Mouse (Mus musculus) cerebellum, adult 18-20 months (tissue): Measurements from ENCODE around the gene Grik1.

Experiments used
- DNase-seq, 2 experiments: peaks; one replicate each; pipeline ENCODE4 v3.0.0; 2021

Gene Grik1

DNA sequence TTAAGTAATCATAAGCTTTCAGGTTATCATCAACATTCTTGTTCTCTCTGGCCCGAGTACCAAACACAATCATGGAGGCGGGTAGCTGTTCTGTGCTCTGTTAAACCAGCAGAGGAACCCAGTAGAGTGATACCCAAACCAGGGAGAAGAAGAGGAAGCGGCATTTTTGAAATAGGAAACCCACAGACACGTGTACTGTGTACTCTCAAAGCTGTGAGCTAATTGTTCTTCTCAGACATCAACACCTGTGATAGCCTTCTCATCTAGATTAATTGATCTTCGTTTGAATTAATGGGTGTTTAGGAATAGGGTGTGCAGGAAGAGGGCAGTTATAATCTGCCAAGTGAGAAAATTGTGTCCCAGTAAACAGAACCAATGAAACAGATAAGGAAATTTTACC lies 333.9 kb downstream of the Grik1 start:
- DNase-seq: no peak

DNA sequence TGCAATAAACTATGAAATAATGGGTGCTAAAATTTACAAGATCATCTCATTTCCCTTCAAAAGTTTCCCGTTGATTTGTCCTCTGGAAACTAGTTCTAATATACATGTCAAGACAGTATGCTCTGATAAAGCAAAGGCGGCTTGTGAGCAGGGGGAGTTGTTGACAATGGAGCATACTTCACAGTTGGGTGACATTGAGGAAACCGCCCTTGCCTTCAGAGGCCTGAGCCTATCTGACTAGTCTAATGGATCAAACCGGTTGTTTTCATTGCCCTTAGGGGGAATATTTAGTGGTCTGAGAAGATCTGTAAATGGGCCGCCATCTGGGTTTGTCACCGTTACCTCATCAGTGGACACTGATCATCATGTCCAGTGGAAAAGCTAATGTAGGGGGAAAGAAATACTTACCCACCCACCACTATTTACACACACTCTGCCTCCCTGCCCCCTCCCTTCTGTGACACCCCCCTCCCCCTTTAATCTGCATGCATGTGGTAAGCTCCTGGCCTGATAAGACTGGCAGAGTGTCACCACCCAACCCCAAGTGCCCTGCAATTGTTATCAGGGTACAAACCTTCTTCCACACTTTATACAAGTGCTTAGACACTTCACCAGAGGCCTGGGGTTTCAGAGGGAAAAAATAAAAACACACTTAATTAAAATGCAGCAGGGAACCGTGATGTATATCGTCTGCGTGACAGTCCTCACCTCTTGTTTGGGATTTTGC lies 335.2 kb downstream of the Grik1 start:
- no peak for DNase-seq

- DNase-seq: no peak
Observed at GRCm38 (mm10) chr16:87953176-87953575, 336.9 kb downstream of the Grik1 start.

- no peak for DNase-seq
Observed at GRCm38 (mm10) chr16:87949881-87950280, 340.2 kb downstream of the Grik1 start.

DNA sequence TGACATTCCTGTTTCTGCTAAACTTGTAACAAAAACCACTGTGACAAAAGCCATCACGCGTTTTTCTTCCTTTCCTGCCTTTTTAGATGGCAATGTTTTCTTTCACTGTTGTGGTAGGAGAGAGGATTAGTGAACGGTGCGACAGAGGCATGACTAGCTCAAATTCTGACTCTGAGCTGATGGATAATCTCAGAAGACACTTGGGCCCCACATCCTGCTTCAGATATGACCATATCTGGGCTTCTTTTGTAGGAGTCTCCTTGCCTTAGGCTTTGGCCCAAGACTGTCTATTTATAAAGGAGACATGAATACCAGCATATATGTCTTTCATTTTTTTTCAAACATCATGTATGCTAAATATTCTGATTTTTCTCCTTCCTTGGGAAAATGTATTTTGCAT lies 341.9 kb downstream of the Grik1 start:
- DNase-seq: no peak

- no peak for DNase-seq
Observed at GRCm38 (mm10) chr16:87944318-87944717, 345.7 kb downstream of the Grik1 start.

DNA sequence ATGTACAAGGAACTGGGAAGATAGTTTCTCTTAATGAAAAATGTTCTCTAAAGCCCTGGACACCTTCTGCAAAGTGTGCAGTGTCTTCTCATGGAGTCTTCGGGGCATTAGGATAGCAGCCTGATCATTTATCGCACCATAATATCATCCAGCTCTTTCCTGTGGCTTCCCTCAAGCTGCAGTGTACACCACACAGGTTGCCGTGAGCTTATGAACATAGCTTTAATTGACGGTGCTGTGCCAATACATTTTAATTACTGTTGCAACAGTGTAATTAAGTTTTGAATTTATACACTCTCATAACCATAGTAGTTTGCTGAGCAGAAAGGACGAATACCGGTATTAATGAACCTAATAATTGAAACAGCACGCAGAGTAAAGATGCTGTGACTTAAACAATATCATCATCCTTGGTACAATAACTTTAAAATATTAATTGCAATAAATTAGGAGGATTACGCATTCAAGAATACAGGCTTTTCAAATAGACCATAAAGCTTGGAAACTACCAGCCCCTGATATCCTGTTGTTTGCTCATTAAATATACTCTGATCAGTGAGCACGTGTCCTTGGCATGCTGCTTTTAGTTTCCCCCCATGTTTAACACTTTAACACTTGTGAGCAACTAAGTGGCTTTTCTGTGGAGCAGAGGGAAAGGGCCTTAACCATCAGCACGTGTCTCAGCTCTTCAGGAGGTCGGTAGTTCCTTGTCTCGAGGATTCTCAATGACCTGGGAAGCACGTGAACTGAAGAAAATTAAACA lies 347.8 kb downstream of the Grik1 start:
- no peak for DNase-seq

- DNase-seq: no peak
Observed at GRCm38 (mm10) chr16:87934685-87935084, 355.4 kb downstream of the Grik1 start.

DNA sequence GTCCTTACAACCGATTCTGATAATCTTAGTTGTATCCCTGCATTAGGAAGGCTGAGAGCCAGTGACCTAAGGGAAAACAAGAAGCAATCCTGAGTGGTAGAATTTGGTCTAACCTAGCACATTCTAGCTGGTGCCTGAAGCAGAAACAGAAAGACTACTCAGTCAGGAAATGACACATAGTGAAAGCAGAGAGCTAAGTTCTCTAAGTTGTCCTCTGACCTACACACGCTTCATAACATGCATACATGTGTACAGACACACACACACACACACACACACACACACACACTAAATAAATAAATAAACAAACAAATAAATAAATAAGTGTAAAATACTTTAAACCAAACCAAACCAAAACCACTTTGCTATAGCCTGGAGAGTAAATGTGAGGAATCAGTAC lies 358.7 kb downstream of the Grik1 start:
- DNase-seq: no peak

DNA sequence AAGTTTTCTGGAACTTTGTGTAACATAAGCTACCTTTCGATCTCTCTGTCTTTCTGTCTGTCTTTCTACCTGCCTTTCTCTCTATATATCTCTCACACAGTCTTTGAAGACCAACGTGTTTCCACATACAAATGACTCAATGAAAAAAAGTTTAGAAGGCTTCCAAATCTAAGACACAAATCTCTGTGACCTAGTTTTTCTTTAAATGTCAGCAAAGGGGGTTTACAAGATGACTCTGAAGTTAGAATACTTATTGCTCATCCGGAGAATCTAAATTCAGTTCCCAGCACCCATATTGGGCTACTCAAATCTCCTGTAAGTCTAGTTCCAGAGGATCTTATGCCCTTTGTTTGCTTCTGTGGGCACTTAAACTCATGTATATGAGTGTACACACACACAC lies 359.5 kb downstream of the Grik1 start:
- DNase-seq: no peak

GRCm38 (mm10) chr16:87928671-87929070 lies 361.4 kb downstream of the Grik1 start:
- no peak for DNase-seq

GRCm38 (mm10) chr16:87917897-87918296 lies 372.2 kb downstream of the Grik1 start:
- no peak for DNase-seq

DNA sequence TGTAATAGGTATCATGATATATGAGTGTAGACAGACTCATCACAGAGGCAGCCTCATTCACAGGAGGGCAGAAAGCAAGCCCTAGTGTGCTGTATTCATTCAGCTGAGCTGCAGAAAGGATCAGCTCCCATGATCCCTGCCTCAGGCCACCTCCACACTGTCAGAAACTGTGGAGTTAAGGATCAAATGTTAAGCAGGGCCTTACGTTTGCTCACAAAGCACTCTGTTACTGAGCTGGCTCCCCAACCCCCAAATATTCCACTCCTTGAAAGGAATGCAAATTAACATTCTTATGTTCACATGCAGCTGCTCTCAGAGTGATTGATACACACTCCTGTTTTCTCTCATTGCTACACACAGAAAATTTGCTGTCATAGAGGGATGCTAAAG lies 372.9 kb downstream of the Grik1 start:
- DNase-seq: no peak

DNA sequence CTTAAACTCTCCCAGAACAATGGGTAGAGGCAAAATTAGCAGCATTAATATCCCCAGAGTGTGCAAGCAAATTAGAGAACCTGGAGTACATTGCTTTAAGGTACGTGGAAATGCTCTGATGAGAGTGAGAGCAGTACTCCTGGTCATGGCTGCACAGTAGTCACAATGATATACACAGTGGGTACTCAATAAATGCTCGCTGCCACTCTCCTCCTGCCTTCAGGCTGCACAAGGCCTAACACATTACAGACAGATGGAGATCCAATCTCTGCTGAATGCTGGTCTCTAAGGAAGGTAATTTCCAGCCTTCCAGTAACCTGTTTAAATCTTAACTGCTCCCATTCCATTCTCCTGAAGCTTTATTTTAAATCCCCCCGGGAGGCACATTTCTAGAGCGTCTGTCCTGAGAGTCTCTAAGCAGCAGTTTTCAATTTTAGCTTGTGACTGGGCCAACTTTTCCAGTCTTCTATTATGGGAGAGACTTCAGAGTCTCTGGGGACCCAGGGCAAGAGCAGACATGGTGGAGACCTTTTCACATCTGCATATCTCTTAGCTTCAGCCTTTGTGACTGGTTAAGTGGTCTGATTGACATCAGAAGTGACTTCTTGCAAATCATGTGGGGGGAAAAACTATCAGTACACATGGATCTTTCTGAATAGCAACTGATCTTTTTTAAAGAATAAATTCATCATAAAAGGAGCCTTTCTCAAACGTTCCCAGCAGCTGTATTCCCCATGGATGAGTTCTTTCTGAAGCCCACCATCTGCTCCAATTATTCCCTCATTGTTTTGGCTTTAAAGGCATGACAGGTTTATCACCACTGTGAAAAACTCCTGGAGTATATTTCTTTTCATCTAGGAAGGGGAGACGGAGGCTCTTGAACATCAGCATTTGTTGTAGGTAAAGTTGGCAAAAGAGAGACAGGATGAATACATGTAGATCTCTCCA lies 373.6 kb downstream of the Grik1 start:
- DNase-seq: no peak

DNA sequence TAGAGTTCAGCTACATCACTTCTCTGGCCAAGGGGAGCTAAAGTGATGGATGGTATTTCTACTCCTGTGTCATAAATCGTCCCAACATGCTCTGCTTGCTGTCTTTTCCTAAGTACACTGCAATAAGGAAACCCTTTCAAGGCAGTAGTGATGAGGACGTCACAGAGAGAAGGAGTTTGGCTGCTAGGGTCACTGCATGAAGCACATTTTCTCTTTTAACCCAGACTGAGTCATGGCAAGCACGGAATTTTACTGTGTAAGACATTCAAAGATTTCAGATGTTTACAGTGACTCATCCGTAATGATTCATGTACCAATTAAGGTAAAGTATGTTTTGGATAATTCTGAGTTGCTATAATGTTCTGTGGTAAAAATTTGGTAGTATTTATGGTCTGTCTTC lies 374.9 kb downstream of the Grik1 start:
- no peak for DNase-seq

DNA sequence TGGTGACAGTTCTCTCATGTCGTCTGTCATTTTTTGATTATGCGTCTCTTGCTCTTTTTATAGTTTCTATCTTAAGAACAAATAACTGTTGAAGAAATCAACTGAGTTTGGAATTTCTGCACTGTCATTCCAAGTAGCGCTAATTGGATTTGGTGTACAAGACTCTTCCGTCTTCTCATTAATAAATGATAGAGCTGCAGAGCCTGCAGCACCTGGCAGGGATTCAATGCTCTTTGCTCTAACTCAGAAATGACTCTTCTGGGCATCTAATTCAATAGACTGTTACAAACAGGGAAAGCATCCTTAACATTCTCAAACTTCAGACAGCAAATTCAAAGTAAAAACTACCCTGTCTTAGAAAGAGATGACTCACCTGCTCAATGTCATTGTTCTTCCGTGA lies 376.3 kb downstream of the Grik1 start:
- DNase-seq: no peak

GRCm38 (mm10) chr16:87911201-87911600 lies 378.9 kb downstream of the Grik1 start:
- no peak for DNase-seq

DNA sequence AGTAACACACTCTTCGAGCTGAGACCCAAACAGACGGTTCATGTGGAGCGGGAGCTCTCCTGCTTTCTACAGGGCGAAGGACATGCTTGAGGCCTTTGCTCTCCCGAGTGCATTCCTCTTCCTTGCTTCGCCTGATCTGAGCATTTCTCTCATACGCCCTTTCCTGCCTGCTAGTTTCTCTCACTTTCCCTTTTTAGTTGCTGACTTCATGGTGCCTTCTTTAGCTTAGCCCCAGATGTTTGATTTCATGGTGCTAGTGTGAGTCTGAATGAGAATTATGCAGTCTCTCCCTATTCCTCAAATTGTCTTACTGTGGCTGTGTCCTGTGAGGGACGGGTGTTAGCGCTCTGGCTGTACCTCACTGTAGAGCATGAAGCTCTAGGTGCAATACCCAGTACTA lies 388.0 kb downstream of the Grik1 start:
- DNase-seq: no peak

GRCm38 (mm10) chr16:87901189-87901588 lies 388.9 kb downstream of the Grik1 start:
- no peak for DNase-seq

DNA sequence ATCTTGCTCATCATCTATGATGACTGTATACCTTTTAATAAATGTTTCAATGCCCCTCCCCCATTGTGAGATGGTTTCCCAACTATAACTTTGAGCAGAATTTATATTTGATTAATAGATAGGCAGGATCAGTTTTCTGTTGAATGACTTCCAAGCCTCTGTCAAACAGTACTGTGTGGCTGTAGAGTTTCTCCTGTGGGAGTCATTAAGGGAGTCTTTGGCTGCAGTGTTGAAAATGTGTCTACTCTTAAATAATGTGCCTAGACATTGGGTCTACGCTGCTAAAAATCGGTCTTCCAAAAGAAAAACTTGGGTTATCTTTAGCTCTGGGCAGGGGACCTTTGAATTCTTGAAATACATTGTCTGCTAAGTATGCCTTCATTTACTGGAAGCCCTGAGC lies 414.1 kb downstream of the Grik1 start:
- DNase-seq: no peak

- no peak for DNase-seq
Observed at GRCm38 (mm10) chr16:87864526-87864925, 425.5 kb downstream of the Grik1 start.

DNA sequence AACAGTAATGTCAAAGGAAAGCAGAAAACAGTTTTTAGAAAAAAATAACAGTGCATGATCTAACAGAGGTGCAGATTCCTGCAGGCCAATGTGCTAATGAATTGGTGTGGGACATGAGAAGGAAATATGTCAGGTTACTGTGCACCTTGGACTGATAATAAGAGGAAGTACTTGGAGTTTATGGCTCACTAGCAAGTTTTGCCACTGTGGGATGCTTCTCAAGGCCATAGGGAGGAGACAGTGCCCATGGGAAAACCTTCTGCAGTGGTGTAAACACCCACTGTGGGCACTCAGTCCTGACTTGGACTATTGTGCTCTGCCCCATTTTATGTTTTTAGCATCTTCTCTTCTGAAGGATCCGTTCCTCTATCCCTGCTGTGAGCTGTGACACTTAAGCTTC lies 428.3 kb downstream of the Grik1 start:
- DNase-seq: no peak

- no peak for DNase-seq
Observed at GRCm38 (mm10) chr16:87853451-87854085, 436.5 kb downstream of the Grik1 start.
